Mouse (Mus musculus): ENCODE results near the gene Sprr2f. TPM values are rescaled to one million over a fixed set of nuclear protein-coding genes. Genes with fewer than 3 reads are reported as not detected.
A peak's percentile ranks its signal among the peaks of the same experiment; 100 is the strongest.

Sprr2f gene
- polyA plus RNA-seq (2015; fragmentation: Nextera tagmentation; extraction: Ambion mirVana) = 30.3 and 58.0 TPM in 2 replicates

DNA sequence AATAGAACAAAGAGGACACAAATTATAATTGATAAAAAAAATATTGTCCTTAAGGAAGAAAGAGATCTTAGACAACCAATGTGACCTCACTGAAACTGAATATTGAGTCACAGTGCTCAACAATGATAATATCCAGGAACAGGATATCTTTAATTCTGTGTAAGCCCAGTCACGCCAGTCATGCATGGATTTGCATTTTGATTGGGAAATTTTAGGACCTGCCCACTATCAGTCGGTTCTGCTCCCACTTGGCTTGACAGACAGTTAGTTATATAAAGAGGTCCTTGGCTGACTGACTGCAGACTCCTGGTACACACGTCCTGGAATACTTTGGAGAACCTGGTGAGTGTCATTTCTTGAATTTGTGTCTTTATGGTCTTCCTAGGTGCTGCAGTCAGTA is at the start of gene Sprr2f:
Gene Sprr2f (plus strand): TSS at position 301 of the 400 bp plus-strand sequence.
- DNase-seq (ENCODE audit: low spot score) (no peak), ATAC-seq (replicated peaks; ENCODE audit: low FRiP score, low read depth) (no peak)
- no peaks in the 10 kb centered on the region for H3K36me3 ChIP-seq (ENCODE audit: insufficient read depth, low read length)
- no peak within 1 kb of the TSS for H3K9ac ChIP-seq (ENCODE audit: low read depth, low read length)
- 64% methylated on average over 3 of the region's 3 CpGs for WGBS
- no peaks in the 10 kb centered on the region for H3K4me1 ChIP-seq (replicated peaks; ENCODE audit: insufficient read depth, low read length)
- no peak within 1 kb of the TSS for H3K4me2 ChIP-seq (ENCODE audit: low read length)
- H3K27me3 ChIP-seq (ENCODE audit: insufficient read depth, low read length) = no peaks in the 10 kb centered on the region
- no peak within 1 kb of the TSS for H3K4me3 ChIP-seq (replicated peaks; ENCODE audit: low read depth, low read length)
- no peak within 1 kb of the TSS for H3K27ac ChIP-seq
- H3K9me3 ChIP-seq (replicated peaks; ENCODE audit: low read length) = no peaks in the 10 kb centered on the region
- TF ChIP-seq CTCF (IDR thresholded peaks at IDR 0.05; ENCODE audit: low read depth) = no peak

DNA sequence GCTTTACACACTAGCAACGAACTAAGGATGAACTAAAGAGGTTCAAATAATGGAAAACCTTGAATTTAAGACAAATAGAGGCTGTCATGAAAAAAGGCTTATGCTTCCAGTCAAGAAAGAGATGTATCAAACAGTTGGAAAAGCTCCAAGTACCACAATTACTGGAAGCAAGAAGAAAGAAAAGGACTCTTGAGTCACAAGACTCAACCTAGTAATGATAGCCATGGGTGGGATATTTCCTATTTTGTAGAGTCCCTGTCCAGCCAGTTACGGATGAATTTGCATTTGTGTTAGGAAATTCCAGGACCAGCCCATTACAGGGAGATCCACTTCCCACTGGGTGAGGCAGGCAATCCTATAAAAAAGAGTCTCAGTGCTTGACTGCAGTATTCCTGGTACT is 48.7 kb upstream of the Sprr2f start, which contains the start of gene Sprr2b:
Gene Sprr2b (plus strand): TSS at position 301 of the 400 bp plus-strand sequence.
- TF ChIP-seq CTCF (IDR thresholded peaks at IDR 0.05; ENCODE audit: low read depth) = no peak
- no peak within 1 kb of the TSS for H3K4me2 ChIP-seq (ENCODE audit: low read length)
- no peaks in the 10 kb centered on the region for H3K36me3 ChIP-seq (ENCODE audit: insufficient read depth, low read length)
- no peak within 1 kb of the TSS for H3K27ac ChIP-seq
- H3K9me3 ChIP-seq (replicated peaks; ENCODE audit: low read length) = no peaks in the 10 kb centered on the region
- ATAC-seq (replicated peaks; ENCODE audit: low FRiP score, low read depth) = no peak
- DNase-seq (ENCODE audit: low spot score) = no peak
- H3K4me3 ChIP-seq (replicated peaks; ENCODE audit: low read depth, low read length) = no peak within 1 kb of the TSS
- no peak within 1 kb of the TSS for H3K9ac ChIP-seq (ENCODE audit: low read depth, low read length)
- WGBS = 79% methylated on average over 2 of the region's 2 CpGs
- H3K4me1 ChIP-seq (replicated peaks; ENCODE audit: insufficient read depth, low read length) = no peaks in the 10 kb centered on the region
- no peaks in the 10 kb centered on the region for H3K27me3 ChIP-seq (ENCODE audit: insufficient read depth, low read length)

DNA sequence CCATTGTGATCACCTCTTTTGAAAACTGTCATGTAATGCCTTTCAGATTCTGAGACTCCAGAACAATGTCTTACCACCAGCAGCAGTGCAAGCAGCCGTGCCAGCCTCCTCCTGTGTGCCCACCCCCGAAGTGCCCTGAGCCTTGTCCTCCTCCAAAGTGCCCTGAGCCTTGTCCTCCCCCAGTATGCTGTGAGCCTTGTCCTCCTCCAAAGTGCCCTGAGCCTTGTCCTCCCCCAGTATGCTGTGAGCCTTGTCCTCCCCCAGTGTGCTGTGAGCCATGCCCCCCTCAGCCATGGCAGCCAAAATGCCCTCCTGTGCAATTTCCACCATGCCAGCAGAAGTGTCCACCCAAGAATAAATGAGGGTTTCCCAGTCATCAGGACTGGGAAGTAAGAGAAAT is 47.6 kb upstream of the Sprr2f start:
- TF ChIP-seq CTCF (IDR thresholded peaks at IDR 0.05; ENCODE audit: low read depth) = no peak
- no peak overlapping the region for H3K27ac ChIP-seq
- DNase-seq (ENCODE audit: low spot score) (peak; percentile 51), ATAC-seq (replicated peaks; ENCODE audit: low FRiP score, low read depth) (peak; percentile 87)
- H3K4me1 ChIP-seq (replicated peaks; ENCODE audit: insufficient read depth, low read length) = no peaks in the 10 kb centered on the region
- no peaks in the 10 kb centered on the region for H3K27me3 ChIP-seq (ENCODE audit: insufficient read depth, low read length)
- WGBS = 46% methylated on average over 2 of the region's 2 CpGs
- H3K9me3 ChIP-seq (replicated peaks; ENCODE audit: low read length) = no peaks in the 10 kb centered on the region
- no peak overlapping the region for H3K4me3 ChIP-seq (replicated peaks; ENCODE audit: low read depth, low read length)
- no peak overlapping the region for H3K4me2 ChIP-seq (ENCODE audit: low read length)
- H3K9ac ChIP-seq (ENCODE audit: low read depth, low read length) = no peak overlapping the region
- no peaks in the 10 kb centered on the region for H3K36me3 ChIP-seq (ENCODE audit: insufficient read depth, low read length)

DNA sequence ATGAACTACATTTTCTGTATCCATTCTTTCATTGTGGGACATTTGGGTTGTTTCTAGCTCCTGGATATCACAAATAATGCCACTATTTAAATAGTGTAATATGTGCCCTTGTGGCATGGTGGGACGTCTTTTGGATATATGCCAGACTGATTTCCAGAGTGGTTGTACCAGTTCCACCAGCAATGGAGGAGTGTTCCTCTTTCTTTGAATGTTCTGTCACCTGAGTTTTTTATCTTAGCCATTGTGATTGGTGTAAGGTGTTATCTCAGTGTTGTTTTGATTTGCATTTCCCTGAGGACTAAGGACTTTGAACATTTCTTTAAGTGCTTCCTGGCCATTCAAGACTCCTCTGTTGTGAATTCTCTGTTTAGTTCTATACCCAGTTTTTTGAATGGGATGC is 28.7 kb upstream of the Sprr2f start:
- Histone ChIP-seq H3K9me3 (replicated peaks; ENCODE audit: low read length) (no peaks in the 10 kb centered on the region), H3K4me3 (replicated peaks; ENCODE audit: low read depth, low read length) (no peak overlapping the region), H3K4me1 (replicated peaks; ENCODE audit: insufficient read depth, low read length) (no peaks in the 10 kb centered on the region), H3K9ac (ENCODE audit: low read depth, low read length) (no peak overlapping the region), H3K27ac (no peak overlapping the region), H3K4me2 (ENCODE audit: low read length) (no peak overlapping the region), H3K36me3 (ENCODE audit: insufficient read depth, low read length) (no peaks in the 10 kb centered on the region), H3K27me3 (ENCODE audit: insufficient read depth, low read length) (no peaks in the 10 kb centered on the region)
- ATAC-seq (replicated peaks; ENCODE audit: low FRiP score, low read depth) (no peak), DNase-seq (ENCODE audit: low spot score) (no peak)
- no peak for TF ChIP-seq CTCF (IDR thresholded peaks at IDR 0.05; ENCODE audit: low read depth)
- 65% methylated on average over 1 of the region's 1 CpGs for WGBS

DNA sequence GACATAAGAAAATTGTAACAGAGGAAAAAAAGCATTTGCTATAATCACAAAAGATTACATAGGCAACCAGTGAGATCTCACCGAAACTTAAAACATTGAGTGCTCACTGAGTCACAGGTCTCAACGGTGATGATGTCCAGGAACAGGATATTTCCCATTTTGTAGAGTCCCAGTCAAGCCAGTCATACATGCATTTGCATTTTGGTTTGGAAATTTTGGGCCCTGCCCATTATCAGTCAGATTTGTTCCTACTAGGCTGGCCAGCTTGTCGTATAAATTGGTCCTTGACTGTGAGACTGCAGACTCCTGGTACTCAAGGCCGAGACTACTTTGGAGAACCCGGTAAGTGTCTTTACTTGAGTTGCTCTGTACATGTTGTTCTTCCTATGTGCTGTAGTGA is 26.1 kb upstream of the Sprr2f start, which contains the start of gene Sprr2d:
Gene Sprr2d (plus strand): TSS at position 301 of the 400 bp plus-strand sequence.
- Histone ChIP-seq H3K4me3 (replicated peaks; ENCODE audit: low read depth, low read length) (no peak within 1 kb of the TSS), H3K36me3 (ENCODE audit: insufficient read depth, low read length) (no peaks in the 10 kb centered on the region), H3K4me2 (ENCODE audit: low read length) (no peak within 1 kb of the TSS), H3K9me3 (replicated peaks; ENCODE audit: low read length) (no peaks in the 10 kb centered on the region), H3K27me3 (ENCODE audit: insufficient read depth, low read length) (no peaks in the 10 kb centered on the region), H3K9ac (ENCODE audit: low read depth, low read length) (no peak within 1 kb of the TSS), H3K27ac (no peak within 1 kb of the TSS), H3K4me1 (replicated peaks; ENCODE audit: insufficient read depth, low read length) (no peaks in the 10 kb centered on the region)
- 95% methylated on average over 5 of the region's 5 CpGs for WGBS
- ATAC-seq (replicated peaks; ENCODE audit: low FRiP score, low read depth) (no peak), DNase-seq (ENCODE audit: low spot score) (no peak)
- TF ChIP-seq CTCF (IDR thresholded peaks at IDR 0.05; ENCODE audit: low read depth) = no peak

DNA sequence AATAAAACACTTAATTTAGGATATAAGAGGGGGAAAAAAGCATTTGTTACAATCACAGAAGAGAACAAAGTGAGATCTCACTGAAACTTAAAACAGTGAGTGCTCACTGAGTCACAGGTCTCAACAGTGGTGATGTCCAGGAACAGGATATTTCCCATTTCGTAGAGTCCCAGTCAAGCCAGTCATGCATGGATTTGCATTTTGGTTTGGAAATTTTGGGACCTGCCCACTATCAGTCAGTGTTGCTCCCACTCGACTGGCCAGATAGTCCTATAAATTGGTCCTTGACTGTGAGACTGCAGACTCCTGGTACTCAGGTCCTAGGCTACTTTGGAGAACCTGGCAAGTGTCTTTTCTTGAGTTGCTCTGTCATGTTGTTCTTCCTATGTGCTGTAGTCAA is 13.1 kb upstream of the Sprr2f start, which contains the start of gene Sprr2e:
Gene Sprr2e (plus strand): TSS at position 301 of the 400 bp plus-strand sequence.
- 72% methylated on average over 2 of the region's 2 CpGs for WGBS
- H3K4me1 ChIP-seq (replicated peaks; ENCODE audit: insufficient read depth, low read length) = no peaks in the 10 kb centered on the region
- no peak for TF ChIP-seq CTCF (IDR thresholded peaks at IDR 0.05; ENCODE audit: low read depth)
- H3K4me3 ChIP-seq (replicated peaks; ENCODE audit: low read depth, low read length) = no peak within 1 kb of the TSS
- ATAC-seq (replicated peaks; ENCODE audit: low FRiP score, low read depth) (no peak), DNase-seq (ENCODE audit: low spot score) (no peak)
- no peak within 1 kb of the TSS for H3K4me2 ChIP-seq (ENCODE audit: low read length)
- H3K9ac ChIP-seq (ENCODE audit: low read depth, low read length) = no peak within 1 kb of the TSS
- H3K9me3 ChIP-seq (replicated peaks; ENCODE audit: low read length) = no peaks in the 10 kb centered on the region
- no peaks in the 10 kb centered on the region for H3K36me3 ChIP-seq (ENCODE audit: insufficient read depth, low read length)
- no peak within 1 kb of the TSS for H3K27ac ChIP-seq
- no peaks in the 10 kb centered on the region for H3K27me3 ChIP-seq (ENCODE audit: insufficient read depth, low read length)

DNA sequence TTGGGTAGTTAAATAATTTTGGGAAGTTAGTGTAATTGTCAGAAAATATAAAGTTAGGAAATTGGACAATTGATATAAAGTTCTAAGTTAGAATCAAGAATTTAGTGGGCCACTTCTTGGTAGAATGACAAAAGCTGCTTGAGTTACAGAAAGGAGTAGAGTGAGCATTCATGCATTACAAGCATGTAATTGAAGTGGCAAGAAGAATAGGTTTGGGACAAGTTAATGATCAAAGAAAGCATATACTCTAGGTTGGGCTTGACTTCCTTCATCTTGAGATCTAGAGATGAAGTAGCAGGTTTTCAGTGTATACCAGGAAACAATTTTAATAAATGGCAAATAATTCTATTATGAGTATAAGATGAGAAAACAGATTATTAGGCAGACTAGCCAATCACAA is 3.4 kb upstream of the Sprr2f start:
- H3K27ac ChIP-seq = 0 out of 2 replicates have a peak overlapping the region, but pooled peaks have one; percentile 32
- no peak overlapping the region for H3K4me2 ChIP-seq (ENCODE audit: low read length)
- H3K9ac ChIP-seq (ENCODE audit: low read depth, low read length) = no peak overlapping the region
- ATAC-seq (replicated peaks; ENCODE audit: low FRiP score, low read depth) = no peak; the same call in 1 of the 2 replicates
- no peaks in the 10 kb centered on the region for H3K4me1 ChIP-seq (replicated peaks; ENCODE audit: insufficient read depth, low read length)
- no peaks in the 10 kb centered on the region for H3K9me3 ChIP-seq (replicated peaks; ENCODE audit: low read length)
- no peak for TF ChIP-seq CTCF (IDR thresholded peaks at IDR 0.05; ENCODE audit: low read depth)
- H3K27me3 ChIP-seq (ENCODE audit: insufficient read depth, low read length) = no peaks in the 10 kb centered on the region
- H3K4me3 ChIP-seq (replicated peaks; ENCODE audit: low read depth, low read length) = no peak overlapping the region
- peak; percentile 63 for DNase-seq (ENCODE audit: low spot score)
- no peaks in the 10 kb centered on the region for H3K36me3 ChIP-seq (ENCODE audit: insufficient read depth, low read length)
